Mouse (Mus musculus) adrenal gland, postnatal 10 days (tissue): Measurements from ENCODE around the gene Stx2. TPM values are rescaled to one million over a fixed set of nuclear protein-coding genes. Genes with fewer than 3 reads are reported as not detected.

Experiments used
- DNase-seq: peaks from one replicate; pipeline ENCODE4 v3.0.0; 2021; ENCODE audit warnings: mixed read lengths
- long read RNA-seq, 2 experiments: library from polyadenylated mRNA; stranded (forward); transcript quantifications; one replicate each; pipeline ENCODE4 v2.0.0; 2021
- total RNA-seq, 2 experiments: library from RNA; stranded (reverse); gene quantifications; 2 replicates each; pipeline ENCODE4 v1.2.3; 2021

The Stx2 gene
- total RNA-seq, result 10 to 100 TPM; 30.3 to 36.5 TPM
- long read RNA-seq, experiment 1, transcript Stx2-202 (10 exons, 2,769 nt), result minor isoform, 5 of 56 reads
- long read RNA-seq, experiment 1, transcript Stx2-201 (11 exons, 2,939 nt), result major isoform, 29 of 56 reads
- long read RNA-seq, experiment 1, partial matches to known transcripts, result 1 of 56 reads
- long read RNA-seq, experiment 1, other reads (novel, unspliced or antisense), result 21 of 56 reads
- long read RNA-seq, experiment 2, transcript Stx2-201 (11 exons, 2,939 nt), result major isoform, 18 of 25 reads
- long read RNA-seq, experiment 2, partial matches to known transcripts, result 2 of 25 reads
- long read RNA-seq, experiment 2, other reads (novel, unspliced or antisense), result 3 of 25 reads

- peak; percentile 97 for DNase-seq
Observed at GRCm38 (mm10) chr5:129008412-129008826, at the start of gene Stx2. TSS of gene Stx2 (minus strand) at chr5:129008574.

GRCm38 (mm10) chr5:129054675-129055284, 46.4 kb upstream of the Stx2 start:
- no peak for DNase-seq

- DNase-seq, result no peak
Observed at GRCm38 (mm10) chr5:129052636-129053355, 44.4 kb upstream of the Stx2 start.

- DNase-seq, result no peak
Observed at GRCm38 (mm10) chr5:129051910-129052309, 43.5 kb upstream of the Stx2 start.

- DNase-seq, result no peak
Observed at GRCm38 (mm10) chr5:129049372-129049771, 41.0 kb upstream of the Stx2 start.

- DNase-seq, result no peak
Observed at GRCm38 (mm10) chr5:129045641-129046580, 37.5 kb upstream of the Stx2 start.

- DNase-seq, result no peak
Observed at GRCm38 (mm10) chr5:129037739-129038138, 29.4 kb upstream of the Stx2 start.

GRCm38 (mm10) chr5:129036678-129037077, 28.3 kb upstream of the Stx2 start:
- DNase-seq, result no peak

GRCm38 (mm10) chr5:129029131-129029723, 20.9 kb upstream of the Stx2 start:
- no peak for DNase-seq

GRCm38 (mm10) chr5:129026637-129027036, 18.3 kb upstream of the Stx2 start:
- DNase-seq, result no peak

GRCm38 (mm10) chr5:129026171-129026570, 17.8 kb upstream of the Stx2 start:
- no peak for DNase-seq

GRCm38 (mm10) chr5:129025725-129026124, 17.4 kb upstream of the Stx2 start:
- DNase-seq, result no peak

- DNase-seq, result no peak
Observed at GRCm38 (mm10) chr5:129025048-129025447, 16.7 kb upstream of the Stx2 start.

- no peak for DNase-seq
Observed at GRCm38 (mm10) chr5:129020731-129021130, 12.4 kb upstream of the Stx2 start.

GRCm38 (mm10) chr5:129020300-129020668, 11.9 kb upstream of the Stx2 start:
- no peak for DNase-seq

- peak; percentile 97 for DNase-seq
Observed at GRCm38 (mm10) chr5:129019497-129020299, 11.3 kb upstream of the Stx2 start, which contains the start of gene Ran. TSS of gene Ran (plus strand) at chr5:129020069.

- no peak for DNase-seq
Observed at GRCm38 (mm10) chr5:129018782-129019489, 10.6 kb upstream of the Stx2 start.

- no peak for DNase-seq
Observed at GRCm38 (mm10) chr5:129016370-129016769, 8.0 kb upstream of the Stx2 start.

GRCm38 (mm10) chr5:129015540-129015939, 7.2 kb upstream of the Stx2 start:
- peak; percentile 42 for DNase-seq

GRCm38 (mm10) chr5:129015020-129015419, 6.6 kb upstream of the Stx2 start:
- no peak for DNase-seq
